Mouse (Mus musculus): Measurements from ENCODE around the gene Ranbp1. TPM values are rescaled to one million over a fixed set of nuclear protein-coding genes. Genes with fewer than 3 reads are reported as not detected.

Gene Ranbp1
- polyA plus RNA-seq, 1 experiment from 2014 or later = 989 TPM

- Histone ChIP-seq H3K27ac (ENCODE audit: low read depth, low read length) (no peak overlapping the region), H3K4me3 (ENCODE audit: low read depth, low read length) (no peak overlapping the region), H3K27me3 (replicated peaks; ENCODE audit: control insufficient read depth, insufficient read depth, low read length) (0 out of 2 replicates have a peak, but pooled peaks cover under 1% of the 10 kb centered on the region), H3K9me3 (ENCODE audit: control insufficient read depth, low read length) (no peaks in the 10 kb centered on the region), H3K36me3 (ENCODE audit: control insufficient read depth, insufficient read depth, low read length) (no peaks in the 10 kb centered on the region; the same call in 1 of the 2 replicates), H3K4me1 (replicated peaks; ENCODE audit: control insufficient read depth, insufficient read depth, low read length) (peaks cover 7% of the 10 kb centered on the region; the same call in 1 of the 2 replicates), H3K4me2 (no peak overlapping the region), H3K9ac (ENCODE audit: low read depth, low read length) (no peak overlapping the region)
- DNase-seq (ENCODE audit: low spot score) (no peak), ATAC-seq (replicated peaks; ENCODE audit: low FRiP score) (no peak)
- WGBS = 84% methylated on average over 11 of the region's 11 CpGs
These were observed 18.9 kb downstream of the Ranbp1 start for GRCm38 (mm10) chr16:18229622-18230021.

DNA sequence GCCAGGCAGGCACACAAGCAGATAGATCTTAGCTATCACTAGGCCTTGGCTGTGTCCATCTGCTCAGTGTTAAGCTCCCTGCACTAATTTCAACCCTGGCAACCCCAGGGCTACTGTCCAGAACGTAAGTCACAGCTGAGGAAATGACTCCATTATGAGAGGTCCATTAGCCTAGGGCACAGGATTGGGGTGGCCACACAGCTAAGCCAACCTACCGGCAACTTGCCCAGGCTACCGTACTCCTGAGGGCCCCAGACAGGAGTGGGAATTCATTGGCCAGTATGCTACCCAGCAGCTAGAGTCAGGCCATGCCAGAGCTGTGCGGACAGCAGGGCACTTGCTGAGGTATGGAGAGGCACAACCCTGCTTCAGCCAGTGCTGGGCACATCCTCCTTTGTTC, 19.7 kb downstream of the Ranbp1 start:
- DNase-seq (ENCODE audit: low spot score) (no peak), ATAC-seq (replicated peaks; ENCODE audit: low FRiP score) (no peak)
- H3K9me3 ChIP-seq (ENCODE audit: control insufficient read depth, low read length) = no peaks in the 10 kb centered on the region
- 89% methylated on average over 4 of the region's 4 CpGs for WGBS
- peaks cover 2% of the 10 kb centered on the region; the same call in 1 of the 2 replicates for H3K4me1 ChIP-seq (replicated peaks; ENCODE audit: control insufficient read depth, insufficient read depth, low read length)
- H3K4me2 ChIP-seq = no peak overlapping the region
- no peak overlapping the region for H3K4me3 ChIP-seq (ENCODE audit: low read depth, low read length)
- no peaks in the 10 kb centered on the region for H3K27me3 ChIP-seq (replicated peaks; ENCODE audit: control insufficient read depth, insufficient read depth, low read length)
- no peak overlapping the region for H3K27ac ChIP-seq (ENCODE audit: low read depth, low read length)
- peaks cover 5% of the 10 kb centered on the region; the same call in 1 of the 2 replicates for H3K36me3 ChIP-seq (ENCODE audit: control insufficient read depth, insufficient read depth, low read length)
- H3K9ac ChIP-seq (ENCODE audit: low read depth, low read length) = no peak overlapping the region

DNA sequence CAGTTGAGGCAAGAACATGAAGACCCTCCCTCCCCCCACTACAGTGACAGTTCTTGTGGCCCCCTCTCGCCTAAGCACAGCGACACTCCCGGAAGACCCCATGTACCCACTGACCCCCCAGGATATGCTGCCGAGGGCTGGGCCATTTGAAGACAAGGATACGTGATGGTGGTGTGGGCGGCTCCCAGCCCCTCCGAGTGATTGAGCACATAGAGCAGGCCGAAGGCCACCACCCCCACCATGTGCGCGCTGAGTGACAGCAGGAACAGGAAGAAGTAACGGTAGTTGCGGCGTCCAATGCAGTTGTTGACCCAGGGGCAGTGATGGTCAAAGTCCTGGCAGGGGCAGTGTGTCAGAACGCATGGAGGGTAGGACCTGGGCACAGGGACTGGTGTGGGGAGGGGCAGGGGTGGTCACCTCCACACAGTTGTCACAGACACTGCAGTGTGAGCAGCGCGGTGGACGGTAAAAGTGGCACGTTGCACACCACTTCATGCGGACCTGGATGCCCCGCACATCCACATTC, 20.6 kb downstream of the Ranbp1 start:
- Histone ChIP-seq H3K9ac (ENCODE audit: low read depth, low read length) (no peak overlapping the region), H3K27me3 (replicated peaks; ENCODE audit: control insufficient read depth, insufficient read depth, low read length) (no peaks in the 10 kb centered on the region), H3K9me3 (ENCODE audit: control insufficient read depth, low read length) (no peaks in the 10 kb centered on the region), H3K4me3 (ENCODE audit: low read depth, low read length) (no peak overlapping the region), H3K27ac (ENCODE audit: low read depth, low read length) (no peak overlapping the region), H3K36me3 (ENCODE audit: control insufficient read depth, insufficient read depth, low read length) (peaks cover 5% of the 10 kb centered on the region; the same call in 1 of the 2 replicates), H3K4me1 (replicated peaks; ENCODE audit: control insufficient read depth, insufficient read depth, low read length) (peaks cover 2% of the 10 kb centered on the region; the same call in 1 of the 2 replicates), H3K4me2 (no peak overlapping the region)
- 86% methylated on average over 20 of the region's 20 CpGs for WGBS
- ATAC-seq (replicated peaks; ENCODE audit: low FRiP score) (no peak), DNase-seq (ENCODE audit: low spot score) (no peak)

GRCm38 (mm10) chr16:18227187-18227586, 21.3 kb downstream of the Ranbp1 start:
- H3K9ac ChIP-seq (ENCODE audit: low read depth, low read length) = no peak overlapping the region
- peaks cover 8% of the 10 kb centered on the region; the same call in 1 of the 2 replicates for H3K36me3 ChIP-seq (ENCODE audit: control insufficient read depth, insufficient read depth, low read length)
- no peak overlapping the region for H3K27ac ChIP-seq (ENCODE audit: low read depth, low read length)
- WGBS = 89% methylated on average over 13 of the region's 13 CpGs
- H3K4me2 ChIP-seq = no peak overlapping the region
- DNase-seq (ENCODE audit: low spot score) (no peak), ATAC-seq (replicated peaks; ENCODE audit: low FRiP score) (no peak)
- H3K9me3 ChIP-seq (ENCODE audit: control insufficient read depth, low read length) = no peaks in the 10 kb centered on the region
- H3K4me1 ChIP-seq (replicated peaks; ENCODE audit: control insufficient read depth, insufficient read depth, low read length) = peaks cover 2% of the 10 kb centered on the region; the same call in 1 of the 2 replicates
- H3K27me3 ChIP-seq (replicated peaks; ENCODE audit: control insufficient read depth, insufficient read depth, low read length) = no peaks in the 10 kb centered on the region
- no peak overlapping the region for H3K4me3 ChIP-seq (ENCODE audit: low read depth, low read length)

DNA sequence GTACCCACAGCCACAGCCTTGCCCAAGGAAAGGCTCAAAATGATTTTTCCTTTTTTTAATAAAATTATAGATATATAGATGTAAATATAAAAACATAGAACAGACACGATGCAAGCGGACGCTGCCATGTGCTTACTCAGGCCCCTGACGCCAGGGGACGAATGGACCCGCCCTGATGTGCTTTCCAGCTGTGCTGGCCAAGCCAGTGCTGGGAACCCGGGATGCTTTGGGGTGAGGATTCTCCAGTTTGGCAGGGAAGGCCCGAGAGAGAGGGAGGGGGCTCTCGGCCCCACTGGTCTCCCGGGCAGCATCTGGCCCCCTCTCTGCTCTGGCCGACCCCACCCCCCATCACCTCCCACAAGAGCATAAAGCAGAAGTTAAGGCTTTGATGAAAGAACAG, 26.3 kb downstream of the Ranbp1 start:
- Histone ChIP-seq H3K4me1 (replicated peaks; ENCODE audit: control insufficient read depth, insufficient read depth, low read length) (0 out of 2 replicates have a peak, but pooled peaks cover 4% of the 10 kb centered on the region), H3K4me2 (no peak overlapping the region), H3K36me3 (ENCODE audit: control insufficient read depth, insufficient read depth, low read length) (peaks cover 8% of the 10 kb centered on the region; the same call in 1 of the 2 replicates), H3K9ac (ENCODE audit: low read depth, low read length) (no peak overlapping the region), H3K27ac (ENCODE audit: low read depth, low read length) (no peak overlapping the region), H3K9me3 (ENCODE audit: control insufficient read depth, low read length) (no peaks in the 10 kb centered on the region), H3K4me3 (ENCODE audit: low read depth, low read length) (no peak overlapping the region), H3K27me3 (replicated peaks; ENCODE audit: control insufficient read depth, insufficient read depth, low read length) (no peaks in the 10 kb centered on the region)
- WGBS = 84% methylated on average over 11 of the region's 11 CpGs
- DNase-seq (ENCODE audit: low spot score) = no peak
- ATAC-seq (replicated peaks; ENCODE audit: low FRiP score) = no peak

DNA sequence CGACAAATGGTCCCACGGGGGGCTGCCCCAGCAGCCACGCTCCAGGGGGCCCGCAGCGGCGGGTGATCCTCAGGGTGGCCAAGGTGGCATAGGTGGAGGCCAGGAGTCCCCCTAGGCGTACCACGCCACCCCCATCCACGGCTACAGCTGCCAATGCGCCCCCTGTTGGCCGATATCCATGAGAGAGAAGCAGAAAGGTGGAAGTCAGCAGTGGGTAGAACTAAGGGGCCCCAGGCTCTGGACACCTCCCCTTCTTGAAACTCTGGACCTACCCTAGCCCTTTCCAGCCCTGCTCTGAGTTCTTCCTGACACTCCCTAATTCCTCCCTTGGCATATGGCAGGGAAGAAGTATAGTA, 27.0 kb downstream of the Ranbp1 start:
- H3K4me3 ChIP-seq (ENCODE audit: low read depth, low read length) = no peak overlapping the region
- H3K27ac ChIP-seq (ENCODE audit: low read depth, low read length) = no peak overlapping the region
- no peak overlapping the region for H3K4me2 ChIP-seq
- DNase-seq (ENCODE audit: low spot score) = no peak
- WGBS = 73% methylated on average over 11 of the region's 11 CpGs
- no peak overlapping the region for H3K9ac ChIP-seq (ENCODE audit: low read depth, low read length)
- no peak for ATAC-seq (replicated peaks; ENCODE audit: low FRiP score)
- no peaks in the 10 kb centered on the region for H3K27me3 ChIP-seq (replicated peaks; ENCODE audit: control insufficient read depth, insufficient read depth, low read length)
- no peaks in the 10 kb centered on the region for H3K9me3 ChIP-seq (ENCODE audit: control insufficient read depth, low read length)
- 0 out of 2 replicates have a peak, but pooled peaks cover 4% of the 10 kb centered on the region for H3K4me1 ChIP-seq (replicated peaks; ENCODE audit: control insufficient read depth, insufficient read depth, low read length)
- H3K36me3 ChIP-seq (ENCODE audit: control insufficient read depth, insufficient read depth, low read length) = peaks cover 8% of the 10 kb centered on the region; the same call in 1 of the 2 replicates

DNA sequence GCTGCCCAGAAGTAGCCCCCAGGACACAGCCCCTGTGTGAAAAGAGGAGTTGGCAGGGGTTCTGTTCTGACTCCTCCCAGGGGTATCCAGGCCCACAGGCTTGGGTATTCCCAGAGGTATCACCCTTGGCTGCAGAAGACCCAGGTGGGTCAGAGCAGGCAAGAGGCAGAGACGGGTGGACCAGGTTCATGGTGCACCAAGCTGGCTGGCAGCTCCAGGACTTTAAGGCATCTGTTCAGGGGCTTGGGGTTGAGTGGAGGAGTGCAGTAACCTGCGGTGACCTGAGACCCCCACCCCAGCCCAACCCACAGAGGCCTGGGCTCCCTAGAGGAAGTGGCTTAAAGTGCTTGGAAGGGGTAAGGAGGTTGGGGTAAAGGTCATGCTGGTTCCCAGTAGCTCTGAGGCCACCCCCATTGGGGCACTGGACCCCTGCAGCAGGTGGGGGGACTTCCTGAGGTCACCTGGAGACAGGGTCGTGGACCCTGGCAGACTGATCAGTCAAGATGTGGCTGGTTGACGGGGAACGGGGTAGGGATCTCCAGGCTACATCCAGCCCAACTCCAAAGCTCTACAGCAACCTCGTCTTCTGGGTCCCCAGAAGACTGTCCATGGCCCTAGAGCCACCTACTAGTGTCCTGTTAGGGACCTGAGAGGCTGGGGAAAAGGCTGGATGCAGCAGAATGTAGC, 27.5 kb downstream of the Ranbp1 start:
- H3K9ac ChIP-seq (ENCODE audit: low read depth, low read length) = no peak overlapping the region
- no peak for ATAC-seq (replicated peaks; ENCODE audit: low FRiP score)
- 74% methylated on average over 6 of the region's 6 CpGs for WGBS

DNA sequence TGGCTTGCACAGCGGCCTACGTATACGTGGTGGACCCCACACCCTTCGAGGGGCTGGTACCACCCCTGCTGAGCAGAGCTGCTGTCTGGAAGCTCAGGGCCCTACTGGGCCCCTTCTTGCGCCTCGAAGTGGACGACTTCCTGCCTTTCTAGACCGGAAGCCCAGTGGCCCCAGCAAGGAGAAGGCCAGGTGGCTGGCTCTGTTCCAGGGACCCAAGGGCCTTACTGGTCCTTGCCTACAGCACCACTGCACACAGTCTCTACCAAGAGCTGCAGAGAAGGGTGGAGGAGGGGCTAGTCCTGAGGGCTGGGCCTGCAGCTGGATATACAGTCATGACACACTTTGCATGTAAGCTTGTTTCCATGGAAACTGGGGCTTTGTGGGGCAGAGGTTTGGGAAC, 28.5 kb downstream of the Ranbp1 start:
- peaks cover 8% of the 10 kb centered on the region; the same call in 1 of the 2 replicates for H3K36me3 ChIP-seq (ENCODE audit: control insufficient read depth, insufficient read depth, low read length)
- H3K9me3 ChIP-seq (ENCODE audit: control insufficient read depth, low read length) = no peaks in the 10 kb centered on the region
- no peak overlapping the region for H3K4me3 ChIP-seq (ENCODE audit: low read depth, low read length)
- H3K4me2 ChIP-seq = no peak overlapping the region
- H3K4me1 ChIP-seq (replicated peaks; ENCODE audit: control insufficient read depth, insufficient read depth, low read length) = 0 out of 2 replicates have a peak, but pooled peaks cover 4% of the 10 kb centered on the region
- H3K9ac ChIP-seq (ENCODE audit: low read depth, low read length) = no peak overlapping the region
- DNase-seq (ENCODE audit: low spot score) (no peak), ATAC-seq (replicated peaks; ENCODE audit: low FRiP score) (peak; percentile 61)
- H3K27ac ChIP-seq (ENCODE audit: low read depth, low read length) = no peak overlapping the region
- H3K27me3 ChIP-seq (replicated peaks; ENCODE audit: control insufficient read depth, insufficient read depth, low read length) = no peaks in the 10 kb centered on the region
- WGBS = 53% methylated on average over 8 of the region's 8 CpGs

More for the DNA sequence above, 27.5 kb downstream of the Ranbp1 start:
- Histone ChIP-seq H3K4me1 (replicated peaks; ENCODE audit: control insufficient read depth, insufficient read depth, low read length) (0 out of 2 replicates have a peak, but pooled peaks cover 4% of the 10 kb centered on the region), H3K27me3 (replicated peaks; ENCODE audit: control insufficient read depth, insufficient read depth, low read length) (no peaks in the 10 kb centered on the region), H3K9me3 (ENCODE audit: control insufficient read depth, low read length) (no peaks in the 10 kb centered on the region), H3K27ac (ENCODE audit: low read depth, low read length) (no peak overlapping the region), H3K4me2 (no peak overlapping the region), H3K4me3 (ENCODE audit: low read depth, low read length) (no peak overlapping the region), H3K36me3 (ENCODE audit: control insufficient read depth, insufficient read depth, low read length) (peaks cover 8% of the 10 kb centered on the region; the same call in 1 of the 2 replicates)
- no peak for DNase-seq (ENCODE audit: low spot score)

All from liver, embryonic 11.5 days (tissue).